Comparison of ENCODE assay signal across 8 mouse cellular contexts in genomic region chr1:131827207-131827786, GRCm38 (mm10). TPM values are rescaled to one million over a fixed set of nuclear protein-coding genes. Genes with fewer than 3 reads are reported as not detected.
DNase-seq lines count a peak whose midpoint lies in the region; ATAC-seq lines count a peak whose summit lies in the region.

Slc41a1 (plus strand) TSS chr1:131827493.

- H3K36me3 ChIP-seq in erythroblast, embryonic 14.5 days (ENCODE audit: control insufficient read depth), result no peaks in the 10 kb centered on the region; the same call in 1 of the 2 replicates
- H3K36me3 ChIP-seq in embryonic facial prominence, embryonic 14.5 days (ENCODE audit: control insufficient read depth, insufficient read depth, low read length), result peaks cover 15% of the 10 kb centered on the region; the same call in 1 of the 2 replicates
- H3K36me3 ChIP-seq in neural tube, embryonic 12.5 days, result peaks cover 14% of the 10 kb centered on the region; the same call in 1 of the 2 replicates

- ATAC-seq in erythroblast, adult 5-6 weeks (replicated peaks; ENCODE audit: low FRiP score, poor library complexity, severe bottlenecking), result no peak
- peak; percentile 40 for ATAC-seq in CD4-positive, CD25-positive, alpha-beta regulatory T cell, adult 4 months
- ATAC-seq in embryonic facial prominence, embryonic 14.5 days (ENCODE audit: low read depth), result peak; percentile 51
- ATAC-seq in neural tube, embryonic 12.5 days (ENCODE audit: low FRiP score, low read depth), result peak; percentile 75

- WGBS in embryonic facial prominence, embryonic 14.5 days, result 1% methylated on average over 24 of the region's 25 CpGs
- WGBS in neural tube, embryonic 12.5 days, result 3% methylated on average over 25 of the region's 25 CpGs

- H3K9me3 ChIP-seq in erythroblast, embryonic 14.5 days (ENCODE audit: control insufficient read depth, low read length), result no peaks in the 10 kb centered on the region
- H3K9me3 ChIP-seq in embryonic facial prominence, embryonic 14.5 days (ENCODE audit: control insufficient read depth, low read length), result no peaks in the 10 kb centered on the region
- no peaks in the 10 kb centered on the region for H3K9me3 ChIP-seq in neural tube, embryonic 12.5 days

- peak within 1 kb of the TSS; percentile 84 for H3K27ac ChIP-seq in embryonic facial prominence, embryonic 14.5 days (replicated peaks; ENCODE audit: low read depth, low read length)
- peak within 1 kb of the TSS; percentile 32; the same call in 1 of the 2 replicates for H3K27ac ChIP-seq in neural tube, embryonic 12.5 days

- peak within 1 kb of the TSS; percentile 82 for H3K4me3 ChIP-seq in erythroblast, embryonic 14.5 days (replicated peaks)
- H3K4me3 ChIP-seq in embryonic facial prominence, embryonic 14.5 days (ENCODE audit: low read depth, low read length), result peak within 1 kb of the TSS; percentile 78
- peak within 1 kb of the TSS; percentile 70 for H3K4me3 ChIP-seq in neural tube, embryonic 12.5 days

- H3K9ac ChIP-seq in embryonic facial prominence, embryonic 14.5 days (ENCODE audit: low read depth, low read length), result peak within 1 kb of the TSS; percentile 86
- peak within 1 kb of the TSS; percentile 76 for H3K9ac ChIP-seq in neural tube, embryonic 12.5 days

- peak within 1 kb of the TSS; percentile 75 for H3K4me2 ChIP-seq in embryonic facial prominence, embryonic 14.5 days (ENCODE audit: low read depth, low read length)
- peak within 1 kb of the TSS; percentile 82 for H3K4me2 ChIP-seq in neural tube, embryonic 12.5 days (replicated peaks)

- intact Hi-C loops in heart, postnatal 10 days (cut with DNase I), result no loop called here
- intact Hi-C loops in left cerebral cortex, postnatal 36 days (cut with DNase I), result loop anchor here (5.0 kb wide), 1 partner anchor 55 kb away; no protein-coding TSS in a partner anchor

- peaks cover 24% of the 10 kb centered on the region for H3K4me1 ChIP-seq in erythroblast, embryonic 14.5 days (ENCODE audit: control insufficient read depth)
- H3K4me1 ChIP-seq in embryonic facial prominence, embryonic 14.5 days (ENCODE audit: control insufficient read depth, insufficient read depth, low read length), result peaks cover 10% of the 10 kb centered on the region
- H3K4me1 ChIP-seq in neural tube, embryonic 12.5 days, result peaks cover 24% of the 10 kb centered on the region

- peaks cover 11% of the 10 kb centered on the region for H3K27me3 ChIP-seq in erythroblast, embryonic 14.5 days (ENCODE audit: control insufficient read depth)
- H3K27me3 ChIP-seq in embryonic facial prominence, embryonic 14.5 days (replicated peaks; ENCODE audit: control insufficient read depth, insufficient read depth, low read length), result no peaks in the 10 kb centered on the region
- no peaks in the 10 kb centered on the region for H3K27me3 ChIP-seq in neural tube, embryonic 12.5 days (replicated peaks)

- no peak for DNase-seq in embryonic facial prominence, embryonic 14.5 days (ENCODE audit: low spot score)
- no peak for DNase-seq in heart, postnatal 10 days
- DNase-seq in left cerebral cortex, postnatal 36 days (ENCODE audit: low spot score in 2 of 2), result no peak
- DNase-seq in frontal cortex, postnatal 14 days (ENCODE audit: low spot score in 2 of 2), result no peak

RNA-seq across cellular contexts. Expression of gene Slc41a1, which starts in this region (rescaled TPM):
- 0.06 and 0.17 TPM in 2 replicates for polyA plus RNA-seq in erythroblast, embryonic 14.5 days (2012)
- total RNA-seq in erythroblast, adult 5-6 weeks (2015; ENCODE audit: low replicate concordance), result 0.96 and 1.3 TPM in 2 replicates
- 0.56 TPM in 1 of 2 replicates, not detected in the other for total RNA-seq in erythroblast, adult 5-6 weeks (2017; ENCODE audit: low replicate concordance)
- polyA plus RNA-seq in CD4-positive, CD25-positive, alpha-beta regulatory T cell, adult 4 months (2017; shearing (Covaris generic)), result 10 to 100 TPM; 16.0 to 21.5 TPM
- polyA plus RNA-seq in embryonic facial prominence, embryonic 14.5 days (2014; fragmentation: Nextera tagmentation; extraction: Ambion mirVana), result 18.0 and 19.5 TPM in 2 replicates
- total RNA-seq in heart, postnatal 10 days (2021), result 10 to 100 TPM; 27.0 to 28.9 TPM
- total RNA-seq in left cerebral cortex, postnatal 36 days (2021), result 10 to 100 TPM; 42.8 to 51.5 TPM
- polyA plus RNA-seq in neural tube, embryonic 12.5 days (2016; fragmentation: Nextera tagmentation; extraction: Ambion mirVana), result 11.3 and 11.4 TPM in 2 replicates

Comparison
In these comparisons a context has a peak if more than half of its experiments do, and no peak if none do; other contexts are left out.
1. RNA of gene Slc41a1 (total RNA-seq): 42.8 to 51.5 TPM in left cerebral cortex, postnatal 36 days and 27.0 to 28.9 TPM in heart, postnatal 10 days; 0.56 to 1.3 TPM in erythroblast, adult 5-6 weeks; every median in the first group is over 10 times any median in the second.
2. RNA of gene Slc41a1 (polyA plus RNA-seq): 16.0 to 21.5 TPM in CD4-positive, CD25-positive, alpha-beta regulatory T cell, adult 4 months, 18.0 to 19.5 TPM in embryonic facial prominence, embryonic 14.5 days and 11.3 to 11.4 TPM in neural tube, embryonic 12.5 days; 0.06 to 0.17 TPM in erythroblast, embryonic 14.5 days; every median in the first group is over 10 times any median in the second.
3. Peak in every context shown above with its lines, with median percentiles within 50 percentile points of each other: H3K4me3 ChIP-seq.